Mouse (Mus musculus) liver, postnatal 0 days (tissue): ENCODE data around the gene Arrb2.

Source experiments
- CTCF ChIP-seq: sonication (generic); IDR thresholded peaks from 2 replicates; pipeline ENCODE4 v1.5.1; 2016; ENCODE audit warnings: antibody characterized with exemption, low read depth
- EP300 ChIP-seq: IDR thresholded peaks from 2 replicates; pipeline ENCODE4 v1.6.1; 2016; ENCODE audit warnings: antibody characterized with exemption, low read depth, mild to moderate bottlenecking

DNA sequence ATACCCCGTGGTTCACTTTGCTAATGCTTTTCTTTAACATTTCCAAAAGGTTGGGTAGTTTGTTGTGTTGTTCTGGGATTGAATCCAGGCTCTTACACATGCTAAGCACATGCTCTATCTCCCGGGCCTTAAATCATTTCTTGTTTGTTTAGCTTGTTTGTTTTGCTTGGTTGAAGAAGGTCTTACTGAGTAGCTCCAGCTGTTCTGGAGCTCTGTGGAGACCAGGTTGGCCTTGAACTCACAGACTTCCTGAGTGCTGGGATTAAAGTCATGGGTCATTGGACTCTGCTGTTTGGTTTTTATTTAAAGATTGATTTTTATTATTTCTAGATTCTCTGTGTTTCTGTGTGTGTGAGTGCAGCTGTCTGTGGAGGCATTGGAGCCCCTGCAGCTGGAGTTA, 53.1 kb downstream of the Arrb2 start:
- no peak for TF ChIP-seq CTCF
- no peak for TF ChIP-seq EP300
